ENCODE assay signal across 8 mouse cellular contexts in the genomic region with DNA sequence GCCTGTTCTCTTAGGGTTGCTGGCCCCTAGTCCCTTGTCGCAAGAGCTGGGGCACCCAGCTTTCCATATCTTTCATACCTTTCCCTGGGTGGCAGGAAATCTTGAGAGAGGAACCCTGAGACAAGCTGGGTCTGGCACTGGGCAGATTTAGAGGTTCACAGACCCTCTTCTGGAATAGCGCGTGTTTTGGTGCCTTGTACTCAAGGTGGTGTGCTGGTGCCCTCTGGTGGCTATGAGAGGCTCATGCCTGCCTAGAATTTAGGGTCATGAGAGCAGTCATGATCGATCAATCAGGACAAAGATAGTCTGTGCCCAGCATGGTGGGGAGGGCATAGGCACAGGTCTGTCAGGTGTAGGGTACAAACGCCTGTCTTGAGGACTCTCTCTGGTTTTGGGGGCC. TPM values are rescaled to one million over a fixed set of nuclear protein-coding genes. Genes with fewer than 3 reads are reported as not detected.
DNase-seq lines count a peak whose midpoint lies in the region; ATAC-seq and TF ChIP-seq lines count a peak whose summit lies in the region.

No protein-coding gene starts in this region.

- no peak overlapping the region for H3K27ac ChIP-seq in thymus, adult 2 months (ENCODE audit: control insufficient read depth, insufficient read depth, low read length)
- no peak overlapping the region for H3K27ac ChIP-seq in forebrain, embryonic 14.5 days (ENCODE audit: low read depth, low read length)
- no peak overlapping the region for H3K27ac ChIP-seq in intestine, embryonic 15.5 days
- no peak overlapping the region for H3K27ac ChIP-seq in midbrain, embryonic 14.5 days (replicated peaks; ENCODE audit: low read depth, low read length)

- H3K4me1 ChIP-seq in thymus, adult 2 months (replicated peaks; ENCODE audit: control insufficient read depth, insufficient read depth, low read length), result no peaks in the 10 kb centered on the region
- no peaks in the 10 kb centered on the region for H3K4me1 ChIP-seq in forebrain, embryonic 14.5 days (ENCODE audit: control insufficient read depth, insufficient read depth, low read length)
- H3K4me1 ChIP-seq in intestine, embryonic 15.5 days (replicated peaks), result peaks cover 10% of the 10 kb centered on the region; the same call in 1 of the 2 replicates
- no peaks in the 10 kb centered on the region for H3K4me1 ChIP-seq in midbrain, embryonic 14.5 days (ENCODE audit: control insufficient read depth, insufficient read depth, low read length)

- WGBS in thymus, adult 2 months, result 16% methylated on average over 5 of the region's 5 CpGs
- WGBS in forebrain, embryonic 14.5 days, result 15% methylated on average over 5 of the region's 5 CpGs
- 11% methylated on average over 5 of the region's 5 CpGs for WGBS in intestine, embryonic 15.5 days
- 13% methylated on average over 5 of the region's 5 CpGs for WGBS in midbrain, embryonic 14.5 days

- TF ChIP-seq CTCF in thymus, adult 2 months (IDR thresholded peaks at IDR 0.05; ENCODE audit: borderline replicate concordance, control insufficient read depth, extremely low read depth, insufficient read depth, low read length, poor library complexity), result peak; percentile 48; the same call in 1 of the 2 replicates

- H3K36me3 ChIP-seq in thymus, adult 2 months (ENCODE audit: control insufficient read depth, insufficient read depth, low read length), result no peaks in the 10 kb centered on the region
- H3K36me3 ChIP-seq in forebrain, embryonic 14.5 days (ENCODE audit: control insufficient read depth, insufficient read depth, low read length), result no peaks in the 10 kb centered on the region
- no peaks in the 10 kb centered on the region for H3K36me3 ChIP-seq in intestine, embryonic 15.5 days
- H3K36me3 ChIP-seq in midbrain, embryonic 14.5 days (ENCODE audit: control insufficient read depth, insufficient read depth, low read length), result no peaks in the 10 kb centered on the region
- H3K36me3 ChIP-seq in splenic B cell, adult 2 months (ENCODE audit: control insufficient read depth, insufficient read depth, low read length, poor library complexity, severe bottlenecking), result no peaks in the 10 kb centered on the region

- H3K4me2 ChIP-seq in forebrain, embryonic 14.5 days (ENCODE audit: low read length), result no peak overlapping the region
- no peak overlapping the region for H3K4me2 ChIP-seq in intestine, embryonic 15.5 days (replicated peaks)
- H3K4me2 ChIP-seq in midbrain, embryonic 14.5 days (ENCODE audit: low read length), result no peak overlapping the region

- ATAC-seq in forebrain, embryonic 14.5 days, result peak; percentile 48
- peak; percentile 52; the same call in 1 of the 2 replicates for ATAC-seq in intestine, embryonic 15.5 days
- ATAC-seq in midbrain, embryonic 14.5 days (ENCODE audit: low FRiP score, low TSS enrichment), result no peak; the same call in 1 of the 2 replicates

- no peaks in the 10 kb centered on the region for H3K9me3 ChIP-seq in forebrain, embryonic 14.5 days (replicated peaks; ENCODE audit: control insufficient read depth, low read length)
- no peaks in the 10 kb centered on the region for H3K9me3 ChIP-seq in intestine, embryonic 15.5 days
- H3K9me3 ChIP-seq in midbrain, embryonic 14.5 days (ENCODE audit: control insufficient read depth, low read length), result no peaks in the 10 kb centered on the region

- H3K9ac ChIP-seq in forebrain, embryonic 14.5 days (ENCODE audit: low read length), result no peak overlapping the region
- no peak overlapping the region for H3K9ac ChIP-seq in intestine, embryonic 15.5 days
- H3K9ac ChIP-seq in midbrain, embryonic 14.5 days (replicated peaks; ENCODE audit: low read length), result no peak overlapping the region

- TF ChIP-seq POLR2A in thymus, adult 2 months (IDR thresholded peaks at IDR 0.05; ENCODE audit: control insufficient read depth, extremely low read depth, insufficient read depth, low read length, poor library complexity), result no peak

- DNase-seq in thymus, adult 2 months, result peak; percentile 41
- no peak for DNase-seq in thymus, adult 18-20 months
- DNase-seq in cerebellum, adult 18-20 months, result peak; percentile 60 to 82
- DNase-seq in forebrain, embryonic 14.5 days (ENCODE audit: low spot score), result peak; percentile 86
- DNase-seq in left cerebral cortex, postnatal 25 days (ENCODE audit: low spot score in 2 of 2), result peak; percentile 41 to 45
- peak; percentile 92 for DNase-seq in midbrain, embryonic 14.5 days
- DNase-seq in splenic B cell, adult 2 months (ENCODE audit: low read depth, low spot score), result peak; percentile 67

- no peak overlapping the region for H3K4me3 ChIP-seq in thymus, adult 2 months (ENCODE audit: control insufficient read depth, insufficient read depth, low read length)
- no peak overlapping the region for H3K4me3 ChIP-seq in forebrain, embryonic 14.5 days (ENCODE audit: low read depth, low read length)
- no peak overlapping the region for H3K4me3 ChIP-seq in intestine, embryonic 15.5 days (replicated peaks)
- no peak overlapping the region for H3K4me3 ChIP-seq in midbrain, embryonic 14.5 days (replicated peaks; ENCODE audit: low read depth, low read length)

- H3K27me3 ChIP-seq in thymus, adult 2 months (ENCODE audit: control insufficient read depth, insufficient read depth, low read length), result no peaks in the 10 kb centered on the region
- no peaks in the 10 kb centered on the region for H3K27me3 ChIP-seq in forebrain, embryonic 14.5 days (replicated peaks; ENCODE audit: control insufficient read depth, insufficient read depth, low read length)
- no peaks in the 10 kb centered on the region for H3K27me3 ChIP-seq in intestine, embryonic 15.5 days (replicated peaks)
- no peaks in the 10 kb centered on the region for H3K27me3 ChIP-seq in midbrain, embryonic 14.5 days (ENCODE audit: control insufficient read depth, insufficient read depth, low read length)
- no peaks in the 10 kb centered on the region for H3K27me3 ChIP-seq in splenic B cell, adult 2 months (ENCODE audit: control insufficient read depth, insufficient read depth, low read length, poor library complexity, severe bottlenecking)

- intact Hi-C loops in left cerebral cortex, postnatal 25 days (cut with DNase I), result loop anchor here (1.0 to 5.0 kb wide), 2 partner anchors 44 to 140 kb away; no protein-coding TSS in a partner anchor

RNA-seq across cellular contexts. Expression of gene Megf6, which starts 36.7 kb away (rescaled TPM):
- 11.0 and 19.0 TPM in 2 replicates for polyA plus RNA-seq in thymus, adult 2 months (2012; rRNA removed)
- polyA plus RNA-seq in forebrain, embryonic 14.5 days (2014; fragmentation: Nextera tagmentation; extraction: Ambion mirVana), result 4.6 and 7.7 TPM in 2 replicates
- polyA plus RNA-seq in intestine, embryonic 15.5 days (2015; fragmentation: Nextera tagmentation; extraction: Ambion mirVana), result 13.1 and 14.2 TPM in 2 replicates
- 1 to 10 TPM; 3.6 to 5.8 TPM for total RNA-seq in left cerebral cortex, postnatal 25 days (2021)
- polyA plus RNA-seq in midbrain, embryonic 14.5 days (2014; fragmentation: Nextera tagmentation; extraction: Ambion mirVana), result 6.9 and 8.4 TPM in 2 replicates

RNA-seq across cellular contexts. Expression of gene Tprgl, which starts 46.8 kb away (rescaled TPM):
- polyA plus RNA-seq in thymus, adult 2 months (2012; rRNA removed), result 227 and 244 TPM in 2 replicates
- 184 and 194 TPM in 2 replicates for polyA plus RNA-seq in forebrain, embryonic 14.5 days (2014; fragmentation: Nextera tagmentation; extraction: Ambion mirVana)
- polyA plus RNA-seq in intestine, embryonic 15.5 days (2015; fragmentation: Nextera tagmentation; extraction: Ambion mirVana), result 102 and 110 TPM in 2 replicates
- 100 to 1,000 TPM; 151 to 153 TPM for total RNA-seq in left cerebral cortex, postnatal 25 days (2021)
- 203 and 208 TPM in 2 replicates for polyA plus RNA-seq in midbrain, embryonic 14.5 days (2014; fragmentation: Nextera tagmentation; extraction: Ambion mirVana)

Comparison
In these comparisons a context has a peak if more than half of its experiments do, and no peak if none do; other contexts are left out.
1. DNase-seq: peak in thymus, adult 2 months (single experiment), cerebellum, adult 18-20 months (2 of 2), forebrain, embryonic 14.5 days (single experiment), left cerebral cortex, postnatal 25 days (2 of 2), midbrain, embryonic 14.5 days (single experiment) and splenic B cell, adult 2 months (single experiment); none in thymus, adult 18-20 months (0 of 2).